Mouse (Mus musculus): ENCODE measurements around the gene Phf21a. TPM values are rescaled to one million over a fixed set of nuclear protein-coding genes. Genes with fewer than 3 reads are reported as not detected.

Phf21a gene
- 0.10 and 0.15 TPM in 2 replicates for polyA plus RNA-seq (2012)

GRCm38 (mm10) chr2:92092817-92093216 lies at the start of gene Phf21a:
Gene Phf21a (plus strand): TSS chr2:92093117.
- Histone ChIP-seq H3K4me1 (ENCODE audit: control insufficient read depth) (no peaks in the 10 kb centered on the region), H3K4me3 (replicated peaks) (no peak within 1 kb of the TSS), H3K27me3 (ENCODE audit: control insufficient read depth) (no peaks in the 10 kb centered on the region), H3K36me3 (ENCODE audit: control insufficient read depth) (no peaks in the 10 kb centered on the region), H3K9me3 (ENCODE audit: control insufficient read depth, low read length) (no peaks in the 10 kb centered on the region)
- TF ChIP-seq GATA1 (IDR thresholded peaks at IDR 0.05; ENCODE audit: low read length) (no peak), TAL1 (IDR thresholded peaks at IDR 0.05; ENCODE audit: low read length) (no peak)

- Histone ChIP-seq H3K27me3 (ENCODE audit: control insufficient read depth) (peaks cover 3% of the 10 kb centered on the region; the same call in 1 of the 2 replicates), H3K36me3 (ENCODE audit: control insufficient read depth) (no peaks in the 10 kb centered on the region), H3K4me3 (replicated peaks) (no peak overlapping the region), H3K4me1 (ENCODE audit: control insufficient read depth) (no peaks in the 10 kb centered on the region), H3K9me3 (ENCODE audit: control insufficient read depth, low read length) (no peaks in the 10 kb centered on the region)
- no peak for TF ChIP-seq GATA1 (IDR thresholded peaks at IDR 0.05; ENCODE audit: low read length)
- no peak for TF ChIP-seq TAL1 (IDR thresholded peaks at IDR 0.05; ENCODE audit: low read length)
Observed at GRCm38 (mm10) chr2:92043285-92043684, 49.6 kb upstream of the Phf21a start.

GRCm38 (mm10) chr2:92047601-92048000 lies 45.3 kb upstream of the Phf21a start:
- Histone ChIP-seq H3K4me3 (replicated peaks) (no peak overlapping the region), H3K36me3 (ENCODE audit: control insufficient read depth) (no peaks in the 10 kb centered on the region), H3K27me3 (ENCODE audit: control insufficient read depth) (peaks cover 9% of the 10 kb centered on the region), H3K4me1 (ENCODE audit: control insufficient read depth) (no peaks in the 10 kb centered on the region), H3K9me3 (ENCODE audit: control insufficient read depth, low read length) (no peaks in the 10 kb centered on the region)
- TF ChIP-seq GATA1 (IDR thresholded peaks at IDR 0.05; ENCODE audit: low read length) = no peak
- TF ChIP-seq TAL1 (IDR thresholded peaks at IDR 0.05; ENCODE audit: low read length) = no peak

- no peaks in the 10 kb centered on the region for H3K36me3 ChIP-seq (ENCODE audit: control insufficient read depth)
- no peak for TF ChIP-seq GATA1 (IDR thresholded peaks at IDR 0.05; ENCODE audit: low read length)
- no peak for TF ChIP-seq TAL1 (IDR thresholded peaks at IDR 0.05; ENCODE audit: low read length)
- no peak overlapping the region for H3K4me3 ChIP-seq (replicated peaks)
- H3K27me3 ChIP-seq (ENCODE audit: control insufficient read depth) = peaks cover 13% of the 10 kb centered on the region
- H3K4me1 ChIP-seq (ENCODE audit: control insufficient read depth) = no peaks in the 10 kb centered on the region
- no peaks in the 10 kb centered on the region for H3K9me3 ChIP-seq (ENCODE audit: control insufficient read depth, low read length)
Observed at GRCm38 (mm10) chr2:92048034-92048690, 44.8 kb upstream of the Phf21a start.

- H3K27me3 ChIP-seq (ENCODE audit: control insufficient read depth) = peaks cover 47% of the 10 kb centered on the region
Observed at GRCm38 (mm10) chr2:92052188-92052587, 40.7 kb upstream of the Phf21a start.

GRCm38 (mm10) chr2:92052754-92053153 lies 40.2 kb upstream of the Phf21a start:
- TF ChIP-seq TAL1 (IDR thresholded peaks at IDR 0.05; ENCODE audit: low read length) = no peak
- no peak for TF ChIP-seq GATA1 (IDR thresholded peaks at IDR 0.05; ENCODE audit: low read length)
- H3K27me3 ChIP-seq (ENCODE audit: control insufficient read depth) = peaks cover 49% of the 10 kb centered on the region
- H3K4me1 ChIP-seq (ENCODE audit: control insufficient read depth) = peaks cover 12% of the 10 kb centered on the region
- no peaks in the 10 kb centered on the region for H3K36me3 ChIP-seq (ENCODE audit: control insufficient read depth)
- H3K9me3 ChIP-seq (ENCODE audit: control insufficient read depth, low read length) = peaks cover 6% of the 10 kb centered on the region
- H3K4me3 ChIP-seq (replicated peaks) = no peak overlapping the region

More at GRCm38 (mm10) chr2:92052188-92052587, 40.7 kb upstream of the Phf21a start:
- Histone ChIP-seq H3K4me1 (ENCODE audit: control insufficient read depth) (peaks cover 12% of the 10 kb centered on the region), H3K9me3 (ENCODE audit: control insufficient read depth, low read length) (peaks cover 6% of the 10 kb centered on the region), H3K4me3 (replicated peaks) (no peak overlapping the region), H3K36me3 (ENCODE audit: control insufficient read depth) (no peaks in the 10 kb centered on the region)
- TF ChIP-seq TAL1 (IDR thresholded peaks at IDR 0.05; ENCODE audit: low read length) = no peak
- TF ChIP-seq GATA1 (IDR thresholded peaks at IDR 0.05; ENCODE audit: low read length) = no peak

- TF ChIP-seq GATA1 (IDR thresholded peaks at IDR 0.05; ENCODE audit: low read length) (no peak), TAL1 (IDR thresholded peaks at IDR 0.05; ENCODE audit: low read length) (no peak)
- no peaks in the 10 kb centered on the region for H3K36me3 ChIP-seq (ENCODE audit: control insufficient read depth)
- H3K4me1 ChIP-seq (ENCODE audit: control insufficient read depth) = peaks cover 24% of the 10 kb centered on the region
- H3K9me3 ChIP-seq (ENCODE audit: control insufficient read depth, low read length) = peaks cover 8% of the 10 kb centered on the region
- H3K4me3 ChIP-seq (replicated peaks) = peak overlapping the region; percentile 39
- peaks cover 73% of the 10 kb centered on the region for H3K27me3 ChIP-seq (ENCODE audit: control insufficient read depth)
Observed at GRCm38 (mm10) chr2:92055101-92055813, 37.7 kb upstream of the Phf21a start.

GRCm38 (mm10) chr2:92055831-92056236 lies 37.1 kb upstream of the Phf21a start:
- H3K27me3 ChIP-seq (ENCODE audit: control insufficient read depth) = peaks cover 79% of the 10 kb centered on the region
- TF ChIP-seq GATA1 (IDR thresholded peaks at IDR 0.05; ENCODE audit: low read length) (no peak), TAL1 (IDR thresholded peaks at IDR 0.05; ENCODE audit: low read length) (no peak)
- no peaks in the 10 kb centered on the region for H3K36me3 ChIP-seq (ENCODE audit: control insufficient read depth)
- H3K9me3 ChIP-seq (ENCODE audit: control insufficient read depth, low read length) = peaks cover 8% of the 10 kb centered on the region
- H3K4me1 ChIP-seq (ENCODE audit: control insufficient read depth) = peaks cover 24% of the 10 kb centered on the region
- peak overlapping the region; percentile 39 for H3K4me3 ChIP-seq (replicated peaks)

GRCm38 (mm10) chr2:92056760-92057159 lies 36.2 kb upstream of the Phf21a start:
- TF ChIP-seq GATA1 (IDR thresholded peaks at IDR 0.05; ENCODE audit: low read length) (no peak), TAL1 (IDR thresholded peaks at IDR 0.05; ENCODE audit: low read length) (no peak)
- H3K27me3 ChIP-seq (ENCODE audit: control insufficient read depth) = peaks cover 86% of the 10 kb centered on the region

More at GRCm38 (mm10) chr2:92056760-92057159, 36.2 kb upstream of the Phf21a start:
- Histone ChIP-seq H3K4me1 (ENCODE audit: control insufficient read depth) (peaks cover 24% of the 10 kb centered on the region), H3K36me3 (ENCODE audit: control insufficient read depth) (no peaks in the 10 kb centered on the region), H3K4me3 (replicated peaks) (no peak overlapping the region), H3K9me3 (ENCODE audit: control insufficient read depth, low read length) (peaks cover 8% of the 10 kb centered on the region)
